Mouse (Mus musculus) MEL (cell line): ENCODE data around the gene Trub1. TPM values are rescaled to one million over a fixed set of nuclear protein-coding genes. Genes with fewer than 3 reads are reported as not detected.

Experiments
- DNase-seq: peaks from one replicate; pipeline ENCODE4 v3.0.0; 2011; ENCODE audit warnings: low read depth, low spot score
- H3K27ac ChIP-seq: 2 replicates; pipeline ENCODE4 v1.5.1; 2012; ENCODE audit warnings: low read depth, mild to moderate bottlenecking, control low read depth, low read length, moderate library complexity; ENCODE audit not compliant: control insufficient read depth
- H3K27me3 ChIP-seq, 2 experiments: fragments of 150-350 bp in 1 of 2; sonication (generic) in 1 of 2; 2 replicates each; pipeline ENCODE4 v1.6.1; 2012; ENCODE audit warnings: low read length in 2 of 2, mild to moderate bottlenecking in 2 of 2, improper control_type of control experiment in 1 of 2, moderate library complexity in 1 of 2; ENCODE audit not compliant: insufficient read depth in 2 of 2, control insufficient read depth in 1 of 2
- H3K36me3 ChIP-seq, 2 experiments: 2 replicates each; pipeline ENCODE4 v1.6.1; 2012 to 2014; ENCODE audit warnings: low read length in 2 of 2, improper control_type of control experiment in 1 of 2, inconsistent platforms in 1 of 2, mild to moderate bottlenecking in 1 of 2; ENCODE audit not compliant: insufficient read depth in 2 of 2, control insufficient read depth in 1 of 2
- H3K4me1 ChIP-seq, 2 experiments: fragments of 150-350 bp in 1 of 2; sonication (generic) in 1 of 2; 2 replicates each; pipeline ENCODE4 v1.6.1; 2012; ENCODE audit warnings: low read length in 2 of 2, improper control_type of control experiment in 1 of 2, mild to moderate bottlenecking in 1 of 2; ENCODE audit not compliant: insufficient read depth in 2 of 2, control insufficient read depth in 1 of 2
- H3K4me3 ChIP-seq, 2 experiments: fragments of 150-350 bp in 1 of 2; sonication (generic) in 1 of 2; 2 replicates each; pipeline ENCODE4 v1.5.1; 2012; ENCODE audit warnings: low read depth in 2 of 2, low read length in 2 of 2, mild to moderate bottlenecking in 2 of 2, moderate library complexity in 2 of 2, control low read depth in 1 of 2, improper control_type of control experiment in 1 of 2; ENCODE audit not compliant: control insufficient read depth in 1 of 2, insufficient read depth in 1 of 2
- H3K79me2 ChIP-seq: 2 replicates; pipeline ENCODE4 v1.6.1; 2012; ENCODE audit warnings: mild to moderate bottlenecking, low read length, moderate library complexity; ENCODE audit not compliant: control insufficient read depth, poor library complexity, insufficient read depth
- H3K9ac ChIP-seq: 2 replicates; pipeline ENCODE4 v1.6.1; 2012; ENCODE audit warnings: low read depth, mild to moderate bottlenecking, control low read depth, low read length, moderate library complexity; ENCODE audit not compliant: control insufficient read depth, poor library complexity, severe bottlenecking
- H3K9me3 ChIP-seq: fragments of 150-350 bp; sonication (generic); replicated peaks from 2 replicates; pipeline ENCODE4 v1.6.1; 2012; ENCODE audit warnings: mild to moderate bottlenecking, low read length, improper control_type of control experiment, moderate library complexity; ENCODE audit not compliant: insufficient read depth
- BHLHE40 ChIP-seq: IDR thresholded peaks from 2 replicates; pipeline ENCODE4 v1.6.1; 2012; ENCODE audit warnings: low read depth, mild to moderate bottlenecking, inconsistent platforms, low read length, improper control_type of control experiment, borderline replicate concordance
- CHD2 ChIP-seq: IDR thresholded peaks from 2 replicates; pipeline ENCODE4 v1.6.1; 2011; ENCODE audit warnings: low read length, improper control_type of control experiment
- E2F4 ChIP-seq: IDR thresholded peaks from 2 replicates; pipeline ENCODE4 v1.6.1; 2011; ENCODE audit warnings: low read depth, low read length, improper control_type of control experiment, borderline replicate concordance
- ELF1 ChIP-seq: IDR thresholded peaks from 2 replicates; pipeline ENCODE4 v1.6.1; 2014; ENCODE audit warnings: low read depth, mild to moderate bottlenecking, inconsistent platforms, low read length, improper control_type of control experiment, moderate library complexity
- EP300 ChIP-seq, 2 experiments: IDR thresholded peaks; 2 replicates each; pipeline ENCODE4 v1.6.1; 2011; ENCODE audit warnings: improper control_type of control experiment in 2 of 2, low read length in 2 of 2, low read depth in 1 of 2, mild to moderate bottlenecking in 1 of 2
- GABPA ChIP-seq: IDR thresholded peaks from 2 replicates; pipeline ENCODE4 v1.6.1; 2012; ENCODE audit warnings: low read depth, mild to moderate bottlenecking, inconsistent platforms, low read length, improper control_type of control experiment, moderate library complexity
- KAT2A ChIP-seq: conservative IDR thresholded peaks from 2 replicates; pipeline ENCODE4 v1.6.1; 2012; ENCODE audit warnings: low read depth, low read length, improper control_type of control experiment, inconsistent platforms
- MAFK ChIP-seq: IDR thresholded peaks from 2 replicates; pipeline ENCODE4 v1.6.1; 2011; ENCODE audit warnings: low read depth, mild to moderate bottlenecking, low read length, improper control_type of control experiment, borderline replicate concordance
- MAX ChIP-seq: IDR thresholded peaks from 2 replicates; pipeline ENCODE4 v1.6.1; 2011; ENCODE audit warnings: low read length, improper control_type of control experiment
- MAZ ChIP-seq: IDR thresholded peaks from 2 replicates; pipeline ENCODE4 v1.6.1; 2012; ENCODE audit warnings: low read depth, mild to moderate bottlenecking, inconsistent platforms, low read length, improper control_type of control experiment
- MEF2A ChIP-seq: IDR thresholded peaks from 2 replicates; pipeline ENCODE4 v1.6.1; 2014; ENCODE audit warnings: low read depth, mild to moderate bottlenecking, inconsistent platforms, low read length, improper control_type of control experiment; ENCODE audit not compliant: poor library complexity, insufficient replicate concordance, severe bottlenecking; ENCODE audit errors: extremely low read depth
- MXI1 ChIP-seq: IDR thresholded peaks from 2 replicates; pipeline ENCODE4 v1.6.1; 2011; ENCODE audit warnings: mild to moderate bottlenecking, low read depth, low read length, improper control_type of control experiment
- MYB ChIP-seq: IDR thresholded peaks from 2 replicates; pipeline ENCODE4 v1.6.1; 2011; ENCODE audit warnings: mild to moderate bottlenecking, low read depth, low read length, improper control_type of control experiment
- MYC ChIP-seq: IDR thresholded peaks from 2 replicates; pipeline ENCODE4 v1.6.1; 2011; ENCODE audit warnings: low read depth, mild to moderate bottlenecking, low read length, improper control_type of control experiment, moderate library complexity
- NRF1 ChIP-seq: IDR thresholded peaks from 2 replicates; pipeline ENCODE4 v1.6.1; 2014; ENCODE audit warnings: low read depth, mild to moderate bottlenecking, inconsistent platforms, low read length, improper control_type of control experiment, moderate library complexity; ENCODE audit not compliant: poor library complexity, insufficient read depth, severe bottlenecking
- POLR2A ChIP-seq, 2 experiments: IDR thresholded peaks; 2 replicates each; pipeline ENCODE4 v1.6.1; 2011 to 2012; ENCODE audit warnings: low read length in 2 of 2, mild to moderate bottlenecking in 2 of 2, control low read depth in 1 of 2, improper control_type of control experiment in 1 of 2, low read depth in 1 of 2, moderate library complexity in 1 of 2; ENCODE audit not compliant: control insufficient read depth in 1 of 2, insufficient read depth in 1 of 2, poor library complexity in 1 of 2
- POLR2AphosphoS2 ChIP-seq: IDR thresholded peaks from 2 replicates; pipeline ENCODE4 v1.6.1; 2011; ENCODE audit warnings: low read length, improper control_type of control experiment
- POLR2AphosphoS5 ChIP-seq: IDR thresholded peaks from 2 replicates; pipeline ENCODE4 v1.6.1; 2012; ENCODE audit warnings: low read depth, borderline replicate concordance, mild to moderate bottlenecking, inconsistent platforms, low read length, moderate library complexity, mixed read lengths
- RAD21 ChIP-seq: IDR thresholded peaks from 2 replicates; pipeline ENCODE4 v1.6.1; 2011; ENCODE audit warnings: mild to moderate bottlenecking, low read depth, low read length, improper control_type of control experiment
- SMC3 ChIP-seq: IDR thresholded peaks from 2 replicates; pipeline ENCODE4 v1.6.1; 2011; ENCODE audit warnings: low read depth, low read length, improper control_type of control experiment
- TAL1 ChIP-seq: IDR thresholded peaks from 2 replicates; pipeline ENCODE4 v1.6.1; 2012; ENCODE audit warnings: mild to moderate bottlenecking, inconsistent platforms, low read length, moderate library complexity, mixed read lengths
- TBP ChIP-seq: IDR thresholded peaks from 2 replicates; pipeline ENCODE4 v1.8.0; 2011; ENCODE audit warnings: low read depth, low read length, improper control_type of control experiment
- UBTF ChIP-seq: IDR thresholded peaks from 2 replicates; pipeline ENCODE4 v1.6.1; 2012; ENCODE audit warnings: low read depth, mild to moderate bottlenecking, inconsistent platforms, low read length, improper control_type of control experiment, moderate library complexity, borderline replicate concordance; ENCODE audit not compliant: insufficient read depth
- USF2 ChIP-seq, 2 experiments: IDR thresholded peaks; 2 replicates each; pipeline ENCODE4 v1.6.1; 2011 to 2012; ENCODE audit warnings: improper control_type of control experiment in 2 of 2, low read length in 2 of 2, borderline replicate concordance in 1 of 2, inconsistent platforms in 1 of 2, low read depth in 1 of 2, mild to moderate bottlenecking in 1 of 2; ENCODE audit not compliant: insufficient read depth in 1 of 2
- ZKSCAN1 ChIP-seq: IDR thresholded peaks from 2 replicates; pipeline ENCODE4 v1.6.1; 2012; ENCODE audit warnings: low read depth, mild to moderate bottlenecking, inconsistent platforms, low read length, improper control_type of control experiment, moderate library complexity
- ZMIZ1 ChIP-seq: IDR thresholded peaks from 2 replicates; pipeline ENCODE4 v1.6.1; 2012; ENCODE audit warnings: low read depth, mild to moderate bottlenecking, inconsistent platforms, low read length, improper control_type of control experiment, moderate library complexity
- ZNF384 ChIP-seq: IDR thresholded peaks from 2 replicates; pipeline ENCODE4 v1.6.1; 2012; ENCODE audit warnings: low read depth, mild to moderate bottlenecking, inconsistent platforms, low read length, improper control_type of control experiment
- polyA plus RNA-seq, 2 experiments: library from polyadenylated mRNA; stranded (reverse) in 1 of 2; unstranded in 1 of 2; fragments of >175 nt in 1 of 2; fragments of >200 nt in 1 of 2; gene quantifications; 2 replicates each; pipeline versions ENCODE4 v1.2.1 to v1.2.4; 2012; ENCODE audit warnings: low replicate concordance in 2 of 2, low read depth in 1 of 2; ENCODE audit not compliant: insufficient read length in 2 of 2, insufficient read depth in 1 of 2, missing spikeins in 1 of 2
- total RNA-seq: library from RNA; depleted of rRNA; stranded (reverse); fragments of 300-350 nt; gene quantifications from 2 replicates; pipeline ENCODE4 v1.2.3, GENCODE M21; 2012

Gene Trub1
- total and polyA plus RNA-seq, 3 experiments, result 38.2 to 41.6 TPM; not detected in 1

DNA sequence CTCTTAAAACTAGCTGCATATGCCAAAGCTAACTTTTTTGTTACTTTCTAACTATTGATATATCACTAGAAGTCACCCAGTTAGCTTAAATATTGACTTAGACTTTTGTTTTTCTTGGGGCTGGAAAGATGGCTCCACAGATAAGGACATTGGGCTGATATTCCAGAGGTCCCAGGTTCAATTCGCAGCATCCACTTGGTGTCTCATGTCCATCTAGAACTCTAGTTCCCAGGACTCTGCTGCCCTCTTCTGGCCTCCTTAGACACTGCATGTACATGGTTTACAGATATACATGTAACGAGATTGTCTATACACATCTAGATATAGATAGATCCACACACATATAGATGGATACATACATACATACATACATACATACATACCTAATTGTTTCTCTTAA, 4.4 kb downstream of the Trub1 start (continued):
- no peak for TF ChIP-seq MYB

DNA sequence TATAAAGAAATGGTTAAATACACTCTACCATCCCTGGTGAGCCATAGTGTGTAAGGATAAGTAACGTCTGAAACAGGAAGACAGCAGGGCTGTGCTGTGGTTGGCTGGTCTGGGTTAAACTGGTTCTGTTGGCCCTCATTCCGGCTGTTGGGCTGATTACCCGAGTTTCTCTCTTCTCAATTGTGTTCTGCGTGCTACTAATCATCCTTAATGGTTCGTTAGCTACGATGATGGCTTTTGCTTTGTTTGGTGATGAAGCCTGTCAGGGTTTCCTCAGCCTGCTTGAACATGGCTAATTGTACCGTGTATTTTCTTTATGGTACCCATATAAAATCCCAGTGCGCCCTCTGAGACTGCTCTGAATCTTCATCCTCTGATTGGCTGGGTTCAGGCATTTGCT, 11.0 kb downstream of the Trub1 start:
- Histone ChIP-seq H3K27ac (no peak overlapping the region), H3K9me3 (no peaks in the 10 kb centered on the region), H3K4me3 (no peak overlapping the region), H3K27me3 (no peaks in the 10 kb centered on the region), H3K9ac (no peak overlapping the region), H3K4me1 (no peaks in the 10 kb centered on the region), H3K36me3 (peaks cover 0 to 3% of the 10 kb centered on the region in 2 experiments; a peak in 1 of 4 replicates), H3K79me2 (no peaks in the 10 kb centered on the region)
- DNase-seq, result no peak
- no peak for TF ChIP-seq BHLHE40
- TF ChIP-seq USF2 (IDR thresholded peaks at IDR 0.05; ENCODE audit: borderline replicate concordance in 1 of 2, insufficient read depth in 1 of 2, low read depth in 1 of 2, low read length in 2 of 2), result no peak
- no peak for TF ChIP-seq POLR2AphosphoS5
- TF ChIP-seq MEF2A, result no peak
- TF ChIP-seq TBP, result no peak
- TF ChIP-seq POLR2AphosphoS2, result no peak
- TF ChIP-seq MYC, result no peak
- no peak for TF ChIP-seq ZMIZ1
- no peak for TF ChIP-seq UBTF
- TF ChIP-seq MXI1, result no peak
- no peak for TF ChIP-seq CHD2
- no peak for TF ChIP-seq KAT2A
- TF ChIP-seq MAX, result no peak
- TF ChIP-seq MAFK, result no peak
- TF ChIP-seq POLR2A (IDR thresholded peaks at IDR 0.05; ENCODE audit: control insufficient read depth in 1 of 2, insufficient read depth in 1 of 2, low read depth in 1 of 2, low read length in 2 of 2, poor library complexity in 1 of 2), result no peak
- no peak for TF ChIP-seq ELF1
- no peak for TF ChIP-seq MAZ

DNA sequence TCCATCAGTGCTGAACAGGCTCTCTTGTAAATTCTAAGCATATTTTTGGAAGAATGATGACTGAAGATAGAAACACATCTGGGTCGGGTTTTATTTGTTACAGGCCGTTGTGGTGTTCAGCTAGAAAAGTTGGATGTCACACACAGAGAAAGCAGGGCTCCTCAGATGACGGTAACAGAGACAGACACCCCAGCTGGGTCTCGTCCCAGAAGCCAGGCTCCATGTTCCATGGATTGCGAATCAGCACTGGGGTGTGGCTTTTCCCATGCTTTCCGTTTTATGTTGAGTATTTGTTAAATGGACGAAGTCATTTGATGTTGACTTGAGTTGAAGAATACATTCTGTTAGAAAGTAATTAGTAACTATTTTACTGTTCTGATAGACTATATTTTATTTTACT, 13.0 kb downstream of the Trub1 start:
- Histone ChIP-seq H3K4me1 (no peaks in the 10 kb centered on the region), H3K9ac (no peak overlapping the region), H3K4me3 (no peak overlapping the region), H3K9me3 (no peaks in the 10 kb centered on the region), H3K36me3 (peaks cover 0 to 7% of the 10 kb centered on the region in 2 experiments; a peak in 1 of 4 replicates), H3K79me2 (no peaks in the 10 kb centered on the region), H3K27ac (no peak overlapping the region), H3K27me3 (no peaks in the 10 kb centered on the region)
- DNase-seq, result no peak
- TF ChIP-seq TAL1 (no peak), MXI1 (no peak), BHLHE40 (no peak), GABPA (no peak), EP300 (IDR thresholded peaks at IDR 0.05; ENCODE audit: low read depth in 1 of 2, low read length in 2 of 2) (no peak), UBTF (no peak), MAFK (no peak), ZNF384 (no peak), SMC3 (no peak), NRF1 (no peak), MYC (no peak), MAZ (no peak), E2F4 (no peak), MEF2A (no peak), ZKSCAN1 (no peak), RAD21 (no peak), ELF1 (no peak), POLR2AphosphoS5 (no peak), USF2 (IDR thresholded peaks at IDR 0.05; ENCODE audit: borderline replicate concordance in 1 of 2, insufficient read depth in 1 of 2, low read depth in 1 of 2, low read length in 2 of 2) (no peak), KAT2A (no peak)
